Mouse (Mus musculus) splenic B cell, adult 2 months (primary cell): ENCODE measurements at regions not wholly inside any gene's neighbourhood (a gene's known extent, or its start where the extent isn't known, plus 50 kb on each side); places are given as distances from the start of the nearest gene placed in this dataset.
A peak's percentile ranks its signal among the peaks of the same experiment; 100 is the strongest.

ENCODE experiments used
- DNase-seq: peaks from one replicate; pipeline ENCODE4 v3.0.0-alpha.2; 2011; ENCODE audit warnings: low read depth, low spot score
- H3K27me3 ChIP-seq: 2 replicates; pipeline ENCODE4 v1.6.1; 2012; ENCODE audit warnings: mild to moderate bottlenecking, low read length, moderate library complexity, mixed read lengths; ENCODE audit not compliant: control insufficient read depth, poor library complexity, insufficient read depth, severe bottlenecking
- H3K36me3 ChIP-seq: 2 replicates; pipeline ENCODE4 v1.6.1; 2012; ENCODE audit warnings: mild to moderate bottlenecking, low read length, moderate library complexity, mixed read lengths; ENCODE audit not compliant: control insufficient read depth, poor library complexity, insufficient read depth, severe bottlenecking

DNA sequence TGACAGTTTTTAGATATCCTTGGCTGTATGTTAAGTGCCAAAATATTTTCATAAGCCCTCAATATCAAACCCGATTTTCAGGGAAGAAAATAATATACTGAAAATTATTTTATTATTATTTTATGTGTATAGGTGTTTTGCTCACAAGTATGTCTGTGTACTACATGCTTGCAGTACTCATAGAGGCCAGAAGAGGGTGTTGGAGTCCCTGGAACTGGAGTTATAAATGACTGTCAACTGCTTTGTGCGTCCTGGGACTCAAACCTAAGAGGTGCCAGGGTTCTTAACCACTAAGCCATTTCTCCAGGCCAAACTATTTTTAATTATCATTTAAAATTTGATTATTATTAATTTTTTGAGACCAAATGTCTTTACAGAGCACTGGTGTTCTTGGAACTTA is 114.5 kb downstream of the Csl start:
- peak; percentile 43 for DNase-seq
- no peaks in the 10 kb centered on the region for H3K27me3 ChIP-seq
- no peaks in the 10 kb centered on the region for H3K36me3 ChIP-seq

DNA sequence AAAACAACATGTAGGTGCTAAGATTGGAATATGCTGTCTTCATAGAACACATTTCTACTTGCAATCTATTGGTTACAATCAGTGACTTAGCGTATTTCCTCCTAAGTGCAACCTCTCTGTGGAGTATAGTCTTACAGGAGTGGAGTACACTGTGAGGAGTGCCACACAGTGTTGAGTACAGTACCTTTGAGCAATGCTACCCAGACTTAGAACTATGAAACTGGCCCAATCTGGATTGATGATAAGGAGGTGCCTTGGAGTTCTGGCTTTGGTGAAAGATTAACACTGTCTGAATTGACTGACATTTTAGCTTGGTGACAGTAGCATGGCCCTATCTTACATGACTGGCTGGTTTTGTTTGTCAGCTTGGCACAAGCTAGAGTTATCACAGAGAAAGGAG is 107.4 kb downstream of the Csl start:
- no peaks in the 10 kb centered on the region for H3K36me3 ChIP-seq

DNA sequence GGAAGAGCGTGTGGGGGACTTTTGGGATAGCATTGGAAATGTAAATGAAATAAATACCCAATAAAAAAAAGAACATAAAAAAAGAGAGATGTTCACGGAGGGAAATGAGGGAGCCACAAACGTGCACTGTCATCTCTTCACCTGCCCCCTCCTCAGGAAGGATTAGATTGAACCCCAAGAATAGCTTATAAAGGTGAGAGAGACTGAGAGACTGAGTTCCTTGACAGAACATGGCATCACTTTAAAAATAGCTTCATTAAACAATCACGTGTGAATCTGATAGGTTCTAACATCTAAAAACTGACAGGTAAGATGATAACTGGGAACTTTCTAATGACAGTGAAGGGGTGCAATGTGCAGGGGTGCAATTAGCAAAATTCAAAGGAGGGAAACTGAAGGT is 105.2 kb downstream of the Csl start:
- DNase-seq, result no peak
- Histone ChIP-seq H3K36me3 (no peaks in the 10 kb centered on the region), H3K27me3 (no peaks in the 10 kb centered on the region)

More for the DNA sequence above, 107.4 kb downstream of the Csl start:
- no peaks in the 10 kb centered on the region for H3K27me3 ChIP-seq
- DNase-seq, result no peak

DNA sequence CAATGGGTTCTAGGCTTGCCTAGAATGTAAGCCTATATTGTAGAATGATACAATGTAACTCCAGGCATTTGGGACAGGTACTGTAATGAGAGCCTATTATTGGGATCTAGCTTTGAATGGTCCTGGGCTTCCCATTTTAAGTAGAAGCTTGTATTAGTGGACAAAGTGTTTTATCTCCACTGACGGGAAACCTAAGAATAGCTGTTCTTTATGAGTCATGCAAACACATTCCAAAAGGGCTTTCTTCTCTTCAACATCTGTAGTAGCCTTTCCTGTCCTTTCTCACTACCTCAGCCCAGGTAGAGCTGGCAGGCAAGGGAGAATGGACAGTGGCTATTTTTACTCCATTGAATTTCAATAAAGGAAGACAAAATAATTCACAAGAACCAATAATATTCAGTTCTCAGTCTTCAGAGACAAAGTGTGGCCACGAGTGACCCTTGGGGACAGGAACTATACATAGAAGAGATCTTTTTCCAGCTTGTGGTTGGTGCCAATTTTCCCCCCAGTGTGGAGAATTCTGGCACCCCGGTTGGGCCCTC is 82.8 kb downstream of the Csl start:
- no peak for DNase-seq
- Histone ChIP-seq H3K36me3 (no peaks in the 10 kb centered on the region), H3K27me3 (no peaks in the 10 kb centered on the region; the same call in 1 of the 2 replicates)

DNA sequence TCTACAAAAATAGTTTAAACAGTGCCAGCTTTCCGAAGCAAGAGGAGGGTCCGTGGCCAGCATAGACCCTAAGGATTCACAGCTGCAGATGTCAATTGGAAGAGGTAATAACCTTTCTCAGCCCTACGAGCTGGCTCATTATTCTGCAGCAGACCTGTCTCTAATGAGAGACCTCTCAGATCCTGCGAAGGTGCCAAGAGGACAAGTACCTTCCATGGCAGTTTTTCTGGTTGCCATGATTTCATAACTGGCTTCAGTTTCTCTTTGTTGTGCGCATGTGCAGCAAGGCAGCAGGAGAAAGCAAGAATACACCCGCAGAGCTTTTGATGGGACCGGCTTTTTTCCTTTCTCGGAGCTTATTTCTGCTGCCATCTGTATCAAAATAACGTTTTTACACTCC is 81.4 kb downstream of the Csl start:
- no peak for DNase-seq
- Histone ChIP-seq H3K27me3 (no peaks in the 10 kb centered on the region), H3K36me3 (no peaks in the 10 kb centered on the region)

DNA sequence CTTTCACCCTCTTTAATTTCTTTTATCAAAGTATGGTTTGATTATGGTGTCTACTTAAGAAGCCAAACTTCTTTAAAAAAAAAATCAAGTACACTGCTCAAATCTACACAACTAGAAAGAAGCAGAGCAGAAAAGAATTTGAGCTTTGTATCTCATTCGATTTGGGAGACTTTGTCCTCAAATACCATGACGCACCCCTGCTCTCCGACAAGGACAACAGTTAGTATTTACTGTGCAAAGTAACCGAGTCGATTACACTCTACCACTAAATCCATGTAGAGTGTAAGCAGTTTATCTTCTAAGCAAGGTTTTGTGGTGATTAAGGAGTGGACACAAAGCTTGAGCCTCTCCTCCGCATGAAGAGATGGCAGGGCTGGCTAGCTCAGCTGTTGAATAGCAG is 79.6 kb downstream of the Csl start:
- DNase-seq, result no peak
- Histone ChIP-seq H3K36me3 (no peaks in the 10 kb centered on the region), H3K27me3 (no peaks in the 10 kb centered on the region)

DNA sequence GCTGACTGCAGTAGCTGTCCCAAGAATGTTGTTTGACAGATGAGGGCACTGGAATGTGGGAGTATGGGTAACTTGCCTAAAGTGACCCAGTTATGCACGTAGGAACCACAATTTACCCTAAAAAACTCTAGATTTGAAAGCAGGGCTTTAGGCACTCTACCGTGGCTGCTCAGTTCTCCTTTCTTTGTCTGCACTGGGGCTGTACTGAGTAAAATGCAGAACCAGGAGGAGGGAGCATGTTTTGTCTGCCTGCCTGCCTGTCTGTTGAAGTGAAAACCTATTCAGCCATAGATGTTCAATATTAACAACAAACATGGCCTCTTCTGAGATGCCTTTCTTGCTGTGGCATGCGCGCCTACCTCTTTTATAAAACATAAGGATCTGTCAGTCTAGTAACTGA is 77.5 kb downstream of the Csl start:
- H3K27me3 ChIP-seq, result no peaks in the 10 kb centered on the region
- no peaks in the 10 kb centered on the region for H3K36me3 ChIP-seq
- peak; percentile 72 for DNase-seq

DNA sequence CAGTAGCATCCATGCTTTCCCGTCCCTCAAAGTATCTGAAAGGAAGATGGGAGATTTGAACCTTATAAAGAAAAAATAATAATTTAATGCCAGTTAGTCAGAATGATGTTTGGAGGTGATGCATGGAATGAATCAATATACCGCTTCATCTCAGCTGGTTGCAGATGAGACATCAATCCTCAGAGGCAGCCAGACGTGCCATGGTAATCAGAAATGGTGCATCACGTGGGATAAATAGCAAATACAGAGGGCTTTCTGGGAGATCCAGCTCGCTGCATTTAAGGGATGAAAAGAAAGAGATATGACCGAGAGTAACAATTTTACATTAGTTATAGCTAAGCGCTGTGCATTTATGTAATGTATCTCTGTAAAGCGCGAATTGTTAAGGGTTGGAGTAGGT is 77.1 kb downstream of the Csl start:
- no peaks in the 10 kb centered on the region for H3K36me3 ChIP-seq
- DNase-seq, result no peak
- no peaks in the 10 kb centered on the region for H3K27me3 ChIP-seq

DNA sequence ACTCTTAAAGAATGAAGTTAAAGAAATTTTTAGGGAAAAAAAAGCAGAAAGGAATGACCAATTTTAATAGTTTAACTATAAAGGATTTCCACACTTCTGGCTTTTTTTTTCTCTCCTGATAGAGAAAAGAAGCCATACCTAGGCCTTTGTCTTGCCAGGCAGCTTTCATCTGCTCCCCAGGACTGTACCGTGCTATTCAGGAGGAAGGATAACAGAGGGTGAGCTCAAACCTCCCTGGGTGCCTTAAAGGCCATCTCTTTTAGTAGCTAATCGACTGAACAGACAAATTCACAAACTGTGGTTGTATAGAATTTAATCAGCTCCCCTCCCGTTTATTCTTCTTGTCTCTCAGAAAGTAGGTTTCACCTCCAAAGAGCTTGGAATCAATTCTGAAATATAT is 76.1 kb downstream of the Csl start:
- no peaks in the 10 kb centered on the region for H3K27me3 ChIP-seq
- no peaks in the 10 kb centered on the region for H3K36me3 ChIP-seq
- DNase-seq, result no peak

DNA sequence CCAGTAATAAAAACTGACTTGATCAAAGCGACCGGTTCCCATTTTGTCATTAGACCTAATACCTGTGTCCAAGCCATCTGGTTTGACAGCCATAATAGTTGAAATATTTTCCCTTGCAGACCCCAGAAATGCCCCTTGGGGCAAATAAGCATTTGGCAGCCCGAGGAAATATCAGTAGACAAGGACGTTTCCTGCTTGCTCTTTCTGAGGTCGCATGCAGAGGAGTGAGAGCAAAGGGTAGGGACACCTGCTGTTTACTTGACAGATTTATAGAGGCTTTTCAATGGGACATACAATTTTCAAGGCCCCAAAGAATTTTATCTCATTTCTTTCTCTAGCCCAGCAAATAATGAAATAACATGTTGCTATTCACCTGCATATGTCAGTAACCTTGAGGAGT is 73.5 kb downstream of the Csl start:
- no peak for DNase-seq
- H3K36me3 ChIP-seq, result no peaks in the 10 kb centered on the region
- no peaks in the 10 kb centered on the region for H3K27me3 ChIP-seq

DNA sequence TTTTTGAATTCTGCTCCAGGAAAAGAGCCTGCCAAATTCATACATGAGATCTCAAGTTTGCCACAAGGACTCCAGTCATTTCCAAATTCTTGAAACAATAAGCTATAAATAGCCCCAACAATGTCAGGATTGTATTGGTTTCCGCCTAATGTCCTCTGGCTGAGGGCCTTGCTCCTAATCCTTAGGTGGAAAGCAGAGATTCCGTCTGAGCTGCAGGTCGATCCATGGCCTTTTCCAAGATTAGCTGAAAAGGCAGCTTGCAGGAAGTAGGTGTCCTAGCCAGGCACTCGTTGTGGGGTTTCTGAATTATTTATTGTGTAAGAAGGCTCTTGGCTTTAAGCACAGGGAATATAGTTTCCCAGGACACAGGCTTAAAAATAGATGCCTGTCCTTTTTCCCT is 72.4 kb downstream of the Csl start:
- no peak for DNase-seq
- no peaks in the 10 kb centered on the region for H3K36me3 ChIP-seq

DNA sequence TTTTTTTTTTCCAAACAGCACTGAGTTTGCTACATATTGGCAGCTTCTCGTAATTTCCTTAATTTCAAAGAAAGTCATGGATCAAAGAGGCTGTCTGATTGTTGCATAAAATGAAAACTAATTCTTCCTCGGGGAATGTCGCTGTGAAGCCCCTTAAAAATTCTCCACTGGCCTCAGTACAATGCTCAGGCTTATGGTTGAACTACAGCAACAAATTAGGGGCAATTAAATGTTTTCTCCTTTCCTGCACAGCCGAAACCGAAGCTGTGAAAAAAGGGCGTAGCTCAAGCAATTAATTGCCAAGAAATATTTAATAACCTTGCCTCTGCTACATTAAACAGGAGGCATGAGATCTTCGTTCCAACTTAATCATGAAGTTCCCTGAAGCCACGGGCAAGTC is 61.8 kb downstream of the Csl start:
- no peak for DNase-seq

More for the DNA sequence above, 72.4 kb downstream of the Csl start:
- no peaks in the 10 kb centered on the region for H3K27me3 ChIP-seq

DNA sequence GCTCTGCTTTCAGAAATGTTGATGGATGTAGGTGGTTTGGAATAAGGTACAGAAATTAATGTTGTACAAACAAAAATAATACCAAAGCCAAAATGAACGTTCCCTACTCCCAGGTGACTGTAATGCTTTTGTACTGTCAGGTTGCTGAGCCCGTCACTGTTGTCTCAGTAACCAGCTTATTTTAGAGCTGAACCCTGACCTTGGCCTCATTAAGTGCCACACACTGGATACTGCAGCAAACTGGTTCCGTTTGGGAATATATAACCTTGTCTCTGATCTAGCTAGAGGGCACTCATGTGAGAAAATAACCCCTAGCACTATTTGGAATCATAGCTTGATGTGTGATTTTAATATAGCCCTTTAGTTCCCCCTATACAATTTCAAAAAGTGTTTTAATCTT is 60.0 kb downstream of the Csl start:
- Histone ChIP-seq H3K27me3 (no peaks in the 10 kb centered on the region), H3K36me3 (no peaks in the 10 kb centered on the region)
- DNase-seq, result no peak

More for the DNA sequence above, 61.8 kb downstream of the Csl start:
- Histone ChIP-seq H3K27me3 (no peaks in the 10 kb centered on the region), H3K36me3 (no peaks in the 10 kb centered on the region)

DNA sequence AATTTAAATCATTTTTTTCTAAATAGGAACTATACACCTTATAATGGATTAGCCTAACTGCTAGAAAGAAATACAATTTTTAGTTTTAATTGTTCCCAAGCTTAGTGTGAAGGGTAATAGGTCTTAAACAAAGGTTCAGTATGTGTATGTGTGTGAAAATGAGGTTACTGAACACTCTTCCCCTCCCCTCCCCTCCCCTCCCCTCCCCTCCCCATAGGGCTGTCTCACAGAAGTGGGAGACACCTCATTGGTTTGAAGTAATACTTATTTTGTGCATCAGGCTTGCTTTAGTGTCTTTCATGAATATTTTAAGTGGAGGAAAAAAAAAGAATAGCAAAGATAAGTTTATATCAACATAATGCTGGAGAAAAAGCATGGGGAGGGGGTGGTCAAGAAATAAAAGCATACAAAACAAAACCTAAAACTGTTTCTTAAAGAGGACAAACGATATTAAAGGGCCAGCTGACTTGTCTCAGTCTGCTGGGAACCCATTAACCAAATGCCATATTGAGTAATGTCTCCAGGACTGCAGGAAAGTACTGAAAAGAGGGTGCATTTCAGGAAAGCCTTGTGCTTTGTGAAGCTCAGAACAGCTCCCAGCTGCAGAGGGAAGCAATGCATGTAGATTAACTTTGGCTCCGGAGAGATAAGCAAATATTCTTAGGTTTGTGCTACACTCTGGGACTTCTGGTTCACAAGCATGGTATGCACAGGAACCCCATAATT is 59.2 kb downstream of the Csl start:
- Histone ChIP-seq H3K27me3 (no peaks in the 10 kb centered on the region), H3K36me3 (no peaks in the 10 kb centered on the region)
- no peak for DNase-seq
